Mouse (Mus musculus) neural tube, embryonic 12.5 days (tissue): ENCODE data around the gene H2-T23. TPM values are rescaled to one million over a fixed set of nuclear protein-coding genes. Genes with fewer than 3 reads are reported as not detected.
A peak's percentile ranks its signal among the peaks of the same experiment; 100 is the strongest.

Experiments
- ATAC-seq: fragments of 200-750 bp; cut with Nextera tagmentation; 2 replicates; pipeline ENCODE4 v1.8.0; 2017; ENCODE audit warnings: low read depth, mild to moderate bottlenecking, moderate TSS enrichment, moderate library complexity; ENCODE audit not compliant: low FRiP score
- H3K27ac ChIP-seq: fragments of 300-500 bp; sonication (generic); 2 replicates; pipeline ENCODE4 v1.5.1; 2016
- H3K27me3 ChIP-seq: fragments of 300-500 bp; sonication (generic); replicated peaks from 2 replicates; pipeline ENCODE4 v1.6.1; 2016; ENCODE audit warnings: mild to moderate bottlenecking
- H3K36me3 ChIP-seq: fragments of 300-500 bp; sonication (generic); 2 replicates; pipeline ENCODE4 v1.6.1; 2016; ENCODE audit warnings: mild to moderate bottlenecking
- H3K4me1 ChIP-seq: fragments of 300-500 bp; sonication (generic); 2 replicates; pipeline ENCODE4 v1.6.1; 2016
- H3K4me2 ChIP-seq: fragments of 300-500 bp; sonication (generic); replicated peaks from 2 replicates; pipeline ENCODE4 v1.6.1; 2016; ENCODE audit warnings: mild to moderate bottlenecking
- H3K4me3 ChIP-seq: fragments of 300-500 bp; sonication (generic); 2 replicates; pipeline ENCODE4 v1.5.1; 2016
- H3K9ac ChIP-seq: fragments of 300-500 bp; sonication (generic); 2 replicates; pipeline ENCODE4 v1.6.1; 2016; ENCODE audit warnings: mild to moderate bottlenecking
- H3K9me3 ChIP-seq: fragments of 300-500 bp; sonication (generic); 2 replicates; pipeline ENCODE4 v1.6.1; 2016; ENCODE audit warnings: mild to moderate bottlenecking
- WGBS: fragments of 180-500 bp; shearing (Covaris S2); methylation state at CpG from one replicate; pipeline ENCODE4 v1.1.7; 2016; 5-methylcytosine and 5-hydroxymethylcytosine counted together
- polyA plus RNA-seq: library from polyadenylated mRNA; unstranded; fragments of >200 nt; fragmentation: Nextera tagmentation; extraction: Ambion mirVana; gene quantifications from 2 replicates; pipeline ENCODE4 v1.2.1, GENCODE M21; 2016

Gene H2-T23
- polyA plus RNA-seq, 1 experiment from 2014 or later, result 4.0 TPM

DNA sequence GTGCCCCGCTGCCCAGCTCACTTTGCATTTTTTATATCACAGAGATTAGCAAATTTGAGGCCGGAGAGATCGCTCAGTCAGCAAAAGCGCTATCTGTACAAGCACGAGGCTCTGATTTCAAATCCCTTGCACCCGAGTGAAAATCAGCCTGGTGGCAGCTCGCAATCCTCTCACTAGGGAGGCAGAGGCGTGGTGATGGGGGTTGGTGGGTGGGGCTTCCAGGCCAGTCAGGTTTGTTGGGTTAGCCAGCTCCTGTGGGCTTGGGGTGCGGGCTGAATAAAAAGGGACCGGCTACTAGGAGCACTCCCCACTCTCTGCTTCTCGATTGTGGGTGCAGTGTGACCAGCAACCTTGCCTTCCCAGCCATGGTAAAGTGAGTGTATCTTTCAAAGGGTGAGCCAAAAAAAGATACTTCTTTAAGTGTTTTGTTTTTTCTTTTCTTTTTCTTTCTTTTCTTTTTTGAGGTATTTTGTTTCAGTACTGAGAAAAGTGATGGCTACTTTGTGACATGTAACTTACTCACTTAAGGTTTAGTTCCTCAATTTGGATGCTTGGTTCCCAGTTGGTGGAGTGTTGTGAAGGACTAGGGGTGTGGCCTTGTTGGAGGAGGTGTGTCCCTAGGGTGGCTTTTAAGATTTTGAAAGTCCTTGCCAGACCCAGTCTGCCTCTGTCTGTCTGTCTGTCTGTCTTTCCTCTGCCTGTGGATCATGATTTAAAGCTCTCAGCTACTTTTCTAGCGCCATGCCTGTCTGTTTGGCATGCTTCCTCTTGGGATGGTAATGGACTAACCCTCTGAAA lies 34.7 kb downstream of the H2-T23 start:
- 63% methylated on average over 12 of the region's 12 CpGs for WGBS
- peaks cover 13% of the 10 kb centered on the region for H3K4me1 ChIP-seq
- H3K9me3 ChIP-seq, result no peaks in the 10 kb centered on the region
- H3K9ac ChIP-seq, result no peak overlapping the region
- H3K36me3 ChIP-seq, result no peaks in the 10 kb centered on the region
- ATAC-seq, result no peak
- H3K27me3 ChIP-seq, result no peaks in the 10 kb centered on the region
- H3K4me2 ChIP-seq, result no peak overlapping the region
- H3K4me3 ChIP-seq, result no peak overlapping the region
- H3K27ac ChIP-seq, result no peak overlapping the region

- H3K9me3 ChIP-seq, result no peaks in the 10 kb centered on the region
- H3K4me2 ChIP-seq, result no peak overlapping the region
- H3K4me1 ChIP-seq, result peaks cover 13% of the 10 kb centered on the region
- no peaks in the 10 kb centered on the region for H3K27me3 ChIP-seq
- ATAC-seq, result peak; percentile 57
- no peak overlapping the region for H3K4me3 ChIP-seq
- H3K36me3 ChIP-seq, result no peaks in the 10 kb centered on the region
- H3K9ac ChIP-seq, result no peak overlapping the region
- WGBS, result 5% methylated on average over 11 of the region's 11 CpGs
- no peak overlapping the region for H3K27ac ChIP-seq
Measured at GRCm38 (mm10) chr17:35996949-35997348, 35.7 kb downstream of the H2-T23 start.

DNA sequence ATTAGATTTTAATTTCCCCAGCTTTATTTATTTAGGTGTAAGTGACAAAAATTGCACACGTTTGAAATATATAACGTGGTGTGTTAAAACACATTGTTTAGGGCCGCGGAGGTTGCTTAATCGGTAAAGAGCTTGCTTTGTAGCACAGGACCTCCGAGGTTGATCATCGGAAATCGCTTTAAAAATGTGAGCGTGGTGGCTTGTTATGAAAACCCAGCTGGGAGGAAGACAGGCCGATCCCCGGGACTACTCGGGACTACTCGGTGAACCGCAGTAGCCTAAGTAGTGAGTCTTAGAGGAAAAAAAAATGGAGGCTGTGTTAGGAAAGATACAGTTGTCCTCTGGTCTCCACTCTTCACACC lies 37.8 kb downstream of the H2-T23 start:
- Histone ChIP-seq H3K27me3 (no peaks in the 10 kb centered on the region), H3K27ac (no peak overlapping the region)
- ATAC-seq, result no peak

GRCm38 (mm10) chr17:35994175-35994878 lies 38.3 kb downstream of the H2-T23 start:
- H3K9me3 ChIP-seq, result no peaks in the 10 kb centered on the region
- peak overlapping the region; percentile 44 for H3K9ac ChIP-seq
- peaks cover 13% of the 10 kb centered on the region for H3K4me1 ChIP-seq
- H3K27ac ChIP-seq, result no peak overlapping the region
- 4% methylated on average over 31 of the region's 31 CpGs for WGBS
- H3K27me3 ChIP-seq, result no peaks in the 10 kb centered on the region
- H3K4me2 ChIP-seq, result peak overlapping the region; percentile 69
- ATAC-seq, result peak; percentile 79
- peaks cover 4% of the 10 kb centered on the region; the same call in 1 of the 2 replicates for H3K36me3 ChIP-seq
- H3K4me3 ChIP-seq, result peak overlapping the region; percentile 52

More for the DNA sequence above, 37.8 kb downstream of the H2-T23 start:
- H3K4me3 ChIP-seq, result peak overlapping the region; percentile 52
- 2% methylated on average over 14 of the region's 14 CpGs for WGBS
- no peaks in the 10 kb centered on the region for H3K9me3 ChIP-seq
- H3K9ac ChIP-seq, result peak overlapping the region; percentile 44
- no peaks in the 10 kb centered on the region for H3K36me3 ChIP-seq
- H3K4me2 ChIP-seq, result peak overlapping the region; percentile 69
- peaks cover 13% of the 10 kb centered on the region for H3K4me1 ChIP-seq

DNA sequence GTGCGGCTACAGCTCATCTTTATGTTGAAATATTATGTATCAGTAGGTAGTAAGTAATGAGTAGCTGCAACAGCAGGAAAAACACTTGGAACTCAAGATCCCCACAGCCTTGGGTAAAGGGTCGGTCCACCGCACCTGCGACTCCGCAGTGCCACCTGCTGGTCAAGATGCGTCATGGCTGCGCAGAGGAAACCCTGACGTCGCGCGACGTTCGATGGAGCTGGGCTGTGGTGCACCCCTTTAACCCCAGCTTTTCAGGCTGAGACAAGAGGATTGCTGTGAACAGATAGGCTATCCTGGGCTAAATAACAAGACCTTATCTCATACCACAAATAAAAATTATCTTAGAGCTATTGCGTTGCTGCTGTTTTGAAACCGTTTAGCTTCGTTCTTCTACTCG lies 39.0 kb downstream of the H2-T23 start:
- H3K27ac ChIP-seq, result no peak overlapping the region
- peaks cover 13% of the 10 kb centered on the region for H3K4me1 ChIP-seq
- H3K9me3 ChIP-seq, result no peaks in the 10 kb centered on the region
- peak overlapping the region; percentile 69 for H3K4me2 ChIP-seq
- H3K4me3 ChIP-seq, result no peak overlapping the region
- no peak overlapping the region for H3K9ac ChIP-seq
- H3K36me3 ChIP-seq, result peaks cover 11% of the 10 kb centered on the region
- ATAC-seq, result peak; percentile 80
- H3K27me3 ChIP-seq, result no peaks in the 10 kb centered on the region
- WGBS, result 8% methylated on average over 17 of the region's 17 CpGs

- Histone ChIP-seq H3K9ac (no peak overlapping the region), H3K27me3 (no peaks in the 10 kb centered on the region), H3K4me3 (no peak overlapping the region), H3K36me3 (peaks cover 29% of the 10 kb centered on the region), H3K4me1 (peaks cover 13% of the 10 kb centered on the region), H3K27ac (no peak overlapping the region), H3K9me3 (no peaks in the 10 kb centered on the region), H3K4me2 (no peak overlapping the region)
- no peak for ATAC-seq
- 53% methylated on average over 10 of the region's 10 CpGs for WGBS
Measured at GRCm38 (mm10) chr17:35991781-35992180, 40.9 kb downstream of the H2-T23 start.

- Histone ChIP-seq H3K36me3 (peaks cover 47% of the 10 kb centered on the region), H3K9me3 (no peaks in the 10 kb centered on the region), H3K27ac (no peak overlapping the region), H3K27me3 (no peaks in the 10 kb centered on the region), H3K9ac (0 out of 2 replicates have a peak overlapping the region, but pooled peaks have one; percentile 27), H3K4me2 (no peak overlapping the region), H3K4me1 (peaks cover 21% of the 10 kb centered on the region), H3K4me3 (no peak overlapping the region)
- no peak for ATAC-seq
- WGBS, result 90% methylated on average over 9 of the region's 9 CpGs
Measured at GRCm38 (mm10) chr17:35981776-35982175, 50.9 kb downstream of the H2-T23 start.

- Histone ChIP-seq H3K4me2 (peak overlapping the region; percentile 90), H3K4me1 (peaks cover 21% of the 10 kb centered on the region), H3K27me3 (no peaks in the 10 kb centered on the region), H3K9me3 (no peaks in the 10 kb centered on the region), H3K4me3 (peak overlapping the region; percentile 94), H3K36me3 (peaks cover 37% of the 10 kb centered on the region), H3K27ac (peak overlapping the region; percentile 86), H3K9ac (peak overlapping the region; percentile 86)
- under 1% methylated on average over 29 of the region's 29 CpGs for WGBS
- ATAC-seq, result peak; percentile 14; the same call in 1 of the 2 replicates
Measured at GRCm38 (mm10) chr17:35980363-35980754, 52.3 kb downstream of the H2-T23 start.

Other genes with a start within 250 kb of the H2-T23 start
- gene Ier3, start 211.2 kb downstream of the H2-T23 start, polyA plus RNA-seq, result 5.2 and 7.9 TPM in 2 replicates
- 60.5 and 60.6 TPM in 2 replicates for gene Flot1, start 209.6 kb downstream of the H2-T23 start, polyA plus RNA-seq
- gene Tubb5, start 194.5 kb downstream of the H2-T23 start, polyA plus RNA-seq, result 1,533 and 1,543 TPM in 2 replicates
- 13.6 and 14.7 TPM in 2 replicates for gene Mdc1, start 191.3 kb downstream of the H2-T23 start, polyA plus RNA-seq
- 40.5 and 41.3 TPM in 2 replicates for gene Nrm, start 171.5 kb downstream of the H2-T23 start, polyA plus RNA-seq
- 34.6 and 35.1 TPM in 2 replicates for gene Ppp1r18, start 167.3 kb downstream of the H2-T23 start, polyA plus RNA-seq
- gene Dhx16, start 153.0 kb downstream of the H2-T23 start, polyA plus RNA-seq, result 43.3 and 45.9 TPM in 2 replicates
- gene 2310061I04Rik, start 135.4 kb downstream of the H2-T23 start, polyA plus RNA-seq, result 26.8 and 30.3 TPM in 2 replicates
- gene Atat1, start 122.8 kb downstream of the H2-T23 start, polyA plus RNA-seq, result 299 and 304 TPM in 2 replicates
- 55.3 and 56.1 TPM in 2 replicates for gene Mrps18b, start 116.5 kb downstream of the H2-T23 start, polyA plus RNA-seq
- gene Ppp1r10, start 116.4 kb downstream of the H2-T23 start, polyA plus RNA-seq, result 60.2 and 61.6 TPM in 2 replicates
- 105 and 112 TPM in 2 replicates for gene Abcf1, start 63.1 kb downstream of the H2-T23 start, polyA plus RNA-seq
- 53.3 and 53.5 TPM in 2 replicates for gene Gnl1, start 53.0 kb downstream of the H2-T23 start, polyA plus RNA-seq
- gene Prr3, start 52.6 kb downstream of the H2-T23 start, polyA plus RNA-seq, result 50.9 and 56.1 TPM in 2 replicates
- gene H2-T24, start 12.3 kb downstream of the H2-T23 start, polyA plus RNA-seq, result 4.5 and 5.2 TPM in 2 replicates
- 7.4 and 7.7 TPM in 2 replicates for gene H2-T22, start 9.9 kb upstream of the H2-T23 start, polyA plus RNA-seq
- not detected in 2 replicates for gene Gm6034, start 10.1 kb upstream of the H2-T23 start, polyA plus RNA-seq
- not detected in 2 replicates for gene Gm11127, start 25.5 kb upstream of the H2-T23 start, polyA plus RNA-seq
- gene Gm19684, start 88.8 kb upstream of the H2-T23 start, polyA plus RNA-seq, result not detected in 2 replicates
- gene Gm7030, start 96.6 kb upstream of the H2-T23 start, polyA plus RNA-seq, result not detected in 2 replicates
- 0.25 TPM in 1 of 2 replicates, not detected in the other for gene Gm8909, start 135.7 kb upstream of the H2-T23 start, polyA plus RNA-seq
- gene H2-T3, start 157.4 kb upstream of the H2-T23 start, polyA plus RNA-seq, result not detected in 2 replicates
- gene Rpp21, start 225.2 kb upstream of the H2-T23 start, polyA plus RNA-seq, result 84.2 and 94.0 TPM in 2 replicates
- gene Trim39, start 239.4 kb upstream of the H2-T23 start, polyA plus RNA-seq, result 25.4 and 27.5 TPM in 2 replicates